Mouse (Mus musculus): ENCODE results near the gene Asap3. TPM values are rescaled to one million over a fixed set of nuclear protein-coding genes. Genes with fewer than 3 reads are reported as not detected.

Gene Asap3
- polyA plus RNA-seq, 1 experiment from 2014 or later: 5.1 TPM

- no peak overlapping the region for H3K9ac ChIP-seq (replicated peaks; ENCODE audit: low read depth, low read length)
- H3K9me3 ChIP-seq (ENCODE audit: control insufficient read depth, low read depth, low read length): no peaks in the 10 kb centered on the region
- H3K4me1 ChIP-seq (ENCODE audit: control insufficient read depth, insufficient read depth, low read length): peaks cover 37% of the 10 kb centered on the region
- peak; percentile 67 for ATAC-seq (ENCODE audit: insufficient number of reproducible peaks, insufficient read depth, low FRiP score, low read depth)
- WGBS: 8% methylated on average over 17 of the region's 17 CpGs
- peak overlapping the region; percentile 13 for H3K4me3 ChIP-seq (ENCODE audit: low read depth, low read length)
- no peaks in the 10 kb centered on the region for H3K27me3 ChIP-seq (ENCODE audit: control insufficient read depth, insufficient read depth, low read length)
- peak overlapping the region; percentile 43 for H3K4me2 ChIP-seq (replicated peaks; ENCODE audit: low read depth, low read length)
- peak overlapping the region; percentile 69; the same call in 1 of the 2 replicates for H3K27ac ChIP-seq (ENCODE audit: low read length)
- H3K36me3 ChIP-seq (ENCODE audit: control insufficient read depth, insufficient read depth, low read length): no peaks in the 10 kb centered on the region
Observed at GRCm38 (mm10) chr4:136220133-136220775, 14.1 kb downstream of the Asap3 start.

- Histone ChIP-seq H3K27me3 (ENCODE audit: control insufficient read depth, insufficient read depth, low read length) (no peaks in the 10 kb centered on the region), H3K27ac (ENCODE audit: low read length) (no peak overlapping the region), H3K4me3 (ENCODE audit: low read depth, low read length) (no peak overlapping the region), H3K9me3 (ENCODE audit: control insufficient read depth, low read depth, low read length) (no peaks in the 10 kb centered on the region), H3K9ac (replicated peaks; ENCODE audit: low read depth, low read length) (no peak overlapping the region), H3K4me1 (ENCODE audit: control insufficient read depth, insufficient read depth, low read length) (peaks cover 19% of the 10 kb centered on the region), H3K4me2 (replicated peaks; ENCODE audit: low read depth, low read length) (no peak overlapping the region), H3K36me3 (ENCODE audit: control insufficient read depth, insufficient read depth, low read length) (no peaks in the 10 kb centered on the region)
- ATAC-seq (ENCODE audit: insufficient number of reproducible peaks, insufficient read depth, low FRiP score, low read depth): no peak
- WGBS: 69% methylated on average over 13 of the region's 13 CpGs
Observed at GRCm38 (mm10) chr4:136223549-136224239, 17.5 kb downstream of the Asap3 start.

- H3K4me1 ChIP-seq (ENCODE audit: control insufficient read depth, insufficient read depth, low read length): peaks cover 14% of the 10 kb centered on the region
- H3K36me3 ChIP-seq (ENCODE audit: control insufficient read depth, insufficient read depth, low read length): no peaks in the 10 kb centered on the region
- H3K27ac ChIP-seq (ENCODE audit: low read length): no peak overlapping the region
- ATAC-seq (ENCODE audit: insufficient number of reproducible peaks, insufficient read depth, low FRiP score, low read depth): no peak
- 56% methylated on average over 5 of the region's 5 CpGs for WGBS
- no peak overlapping the region for H3K9ac ChIP-seq (replicated peaks; ENCODE audit: low read depth, low read length)
- no peak overlapping the region for H3K4me2 ChIP-seq (replicated peaks; ENCODE audit: low read depth, low read length)
- no peaks in the 10 kb centered on the region for H3K9me3 ChIP-seq (ENCODE audit: control insufficient read depth, low read depth, low read length)
- no peak overlapping the region for H3K4me3 ChIP-seq (ENCODE audit: low read depth, low read length)
- H3K27me3 ChIP-seq (ENCODE audit: control insufficient read depth, insufficient read depth, low read length): no peaks in the 10 kb centered on the region
Observed at GRCm38 (mm10) chr4:136224240-136224559, 18.0 kb downstream of the Asap3 start.

GRCm38 (mm10) chr4:136224677-136225460 is 18.7 kb downstream of the Asap3 start:
- Histone ChIP-seq H3K9ac (replicated peaks; ENCODE audit: low read depth, low read length) (no peak overlapping the region), H3K9me3 (ENCODE audit: control insufficient read depth, low read depth, low read length) (no peaks in the 10 kb centered on the region), H3K27me3 (ENCODE audit: control insufficient read depth, insufficient read depth, low read length) (no peaks in the 10 kb centered on the region), H3K27ac (ENCODE audit: low read length) (no peak overlapping the region), H3K4me2 (replicated peaks; ENCODE audit: low read depth, low read length) (no peak overlapping the region), H3K36me3 (ENCODE audit: control insufficient read depth, insufficient read depth, low read length) (no peaks in the 10 kb centered on the region), H3K4me1 (ENCODE audit: control insufficient read depth, insufficient read depth, low read length) (peaks cover 10% of the 10 kb centered on the region), H3K4me3 (ENCODE audit: low read depth, low read length) (no peak overlapping the region)
- 82% methylated on average over 23 of the region's 23 CpGs for WGBS
- no peak for ATAC-seq (ENCODE audit: insufficient number of reproducible peaks, insufficient read depth, low FRiP score, low read depth)

GRCm38 (mm10) chr4:136227408-136227807 is 21.2 kb downstream of the Asap3 start:
- Histone ChIP-seq H3K9ac (replicated peaks; ENCODE audit: low read depth, low read length) (no peak overlapping the region), H3K4me2 (replicated peaks; ENCODE audit: low read depth, low read length) (no peak overlapping the region), H3K9me3 (ENCODE audit: control insufficient read depth, low read depth, low read length) (no peaks in the 10 kb centered on the region), H3K27ac (ENCODE audit: low read length) (no peak overlapping the region), H3K4me1 (ENCODE audit: control insufficient read depth, insufficient read depth, low read length) (peaks cover 4% of the 10 kb centered on the region; the same call in 1 of the 2 replicates), H3K4me3 (ENCODE audit: low read depth, low read length) (no peak overlapping the region), H3K36me3 (ENCODE audit: control insufficient read depth, insufficient read depth, low read length) (no peaks in the 10 kb centered on the region), H3K27me3 (ENCODE audit: control insufficient read depth, insufficient read depth, low read length) (no peaks in the 10 kb centered on the region)
- ATAC-seq (ENCODE audit: insufficient number of reproducible peaks, insufficient read depth, low FRiP score, low read depth): no peak
- 81% methylated on average over 7 of the region's 7 CpGs for WGBS

- Histone ChIP-seq H3K9ac (replicated peaks; ENCODE audit: low read depth, low read length) (no peak overlapping the region), H3K4me2 (replicated peaks; ENCODE audit: low read depth, low read length) (no peak overlapping the region), H3K27me3 (ENCODE audit: control insufficient read depth, insufficient read depth, low read length) (no peaks in the 10 kb centered on the region), H3K9me3 (ENCODE audit: control insufficient read depth, low read depth, low read length) (no peaks in the 10 kb centered on the region), H3K27ac (ENCODE audit: low read length) (no peak overlapping the region), H3K4me3 (ENCODE audit: low read depth, low read length) (no peak overlapping the region), H3K36me3 (ENCODE audit: control insufficient read depth, insufficient read depth, low read length) (no peaks in the 10 kb centered on the region), H3K4me1 (ENCODE audit: control insufficient read depth, insufficient read depth, low read length) (peaks cover 2% of the 10 kb centered on the region; the same call in 1 of the 2 replicates)
- 64% methylated on average over 5 of the region's 5 CpGs for WGBS
- peak; percentile 40; the same call in 1 of the 2 replicates for ATAC-seq (ENCODE audit: insufficient number of reproducible peaks, insufficient read depth, low FRiP score, low read depth)
Observed at GRCm38 (mm10) chr4:136228640-136229039, 22.5 kb downstream of the Asap3 start.

- Histone ChIP-seq H3K4me2 (replicated peaks; ENCODE audit: low read depth, low read length) (no peak overlapping the region), H3K4me3 (ENCODE audit: low read depth, low read length) (no peak overlapping the region), H3K27ac (ENCODE audit: low read length) (no peak overlapping the region), H3K27me3 (ENCODE audit: control insufficient read depth, insufficient read depth, low read length) (0 out of 2 replicates have a peak, but pooled peaks cover 3% of the 10 kb centered on the region), H3K36me3 (ENCODE audit: control insufficient read depth, insufficient read depth, low read length) (peaks cover 6% of the 10 kb centered on the region; the same call in 1 of the 2 replicates), H3K9me3 (ENCODE audit: control insufficient read depth, low read depth, low read length) (no peaks in the 10 kb centered on the region), H3K4me1 (ENCODE audit: control insufficient read depth, insufficient read depth, low read length) (no peaks in the 10 kb centered on the region), H3K9ac (replicated peaks; ENCODE audit: low read depth, low read length) (no peak overlapping the region)
- no peak for ATAC-seq (ENCODE audit: insufficient number of reproducible peaks, insufficient read depth, low FRiP score, low read depth)
- WGBS: 35% methylated on average over 13 of the region's 13 CpGs
Observed at GRCm38 (mm10) chr4:136238669-136239068, 32.5 kb downstream of the Asap3 start.

GRCm38 (mm10) chr4:136239111-136239510 is 32.9 kb downstream of the Asap3 start:
- H3K9me3 ChIP-seq (ENCODE audit: control insufficient read depth, low read depth, low read length): no peaks in the 10 kb centered on the region
- H3K4me2 ChIP-seq (replicated peaks; ENCODE audit: low read depth, low read length): no peak overlapping the region
- no peak overlapping the region for H3K27ac ChIP-seq (ENCODE audit: low read length)
- peaks cover 6% of the 10 kb centered on the region; the same call in 1 of the 2 replicates for H3K36me3 ChIP-seq (ENCODE audit: control insufficient read depth, insufficient read depth, low read length)
- no peaks in the 10 kb centered on the region for H3K4me1 ChIP-seq (ENCODE audit: control insufficient read depth, insufficient read depth, low read length)
- H3K27me3 ChIP-seq (ENCODE audit: control insufficient read depth, insufficient read depth, low read length): 0 out of 2 replicates have a peak, but pooled peaks cover 3% of the 10 kb centered on the region
- H3K4me3 ChIP-seq (ENCODE audit: low read depth, low read length): no peak overlapping the region
- 76% methylated on average over 9 of the region's 9 CpGs for WGBS
- no peak overlapping the region for H3K9ac ChIP-seq (replicated peaks; ENCODE audit: low read depth, low read length)
- ATAC-seq (ENCODE audit: insufficient number of reproducible peaks, insufficient read depth, low FRiP score, low read depth): no peak
